Mouse (Mus musculus) lung, postnatal 25 days (tissue): ENCODE measurements around the gene Gm13696.
"Not testable (repeated sequence)": the region's sequence is repeated elsewhere in the genome, so short reads cannot be mapped to it uniquely, and the experiment has no call there.

Experiments used
- DNase-seq: peaks from one replicate; pipeline ENCODE4 v3.0.0; 2022; ENCODE audit warnings: low spot score

Gm13696 gene

GRCm38 (mm10) chr2:83972823-83973222 is at the start of gene Gm13696:
Gm13696 (plus strand) TSS chr2:83973123.
- not testable (repeated sequence) for DNase-seq

DNA sequence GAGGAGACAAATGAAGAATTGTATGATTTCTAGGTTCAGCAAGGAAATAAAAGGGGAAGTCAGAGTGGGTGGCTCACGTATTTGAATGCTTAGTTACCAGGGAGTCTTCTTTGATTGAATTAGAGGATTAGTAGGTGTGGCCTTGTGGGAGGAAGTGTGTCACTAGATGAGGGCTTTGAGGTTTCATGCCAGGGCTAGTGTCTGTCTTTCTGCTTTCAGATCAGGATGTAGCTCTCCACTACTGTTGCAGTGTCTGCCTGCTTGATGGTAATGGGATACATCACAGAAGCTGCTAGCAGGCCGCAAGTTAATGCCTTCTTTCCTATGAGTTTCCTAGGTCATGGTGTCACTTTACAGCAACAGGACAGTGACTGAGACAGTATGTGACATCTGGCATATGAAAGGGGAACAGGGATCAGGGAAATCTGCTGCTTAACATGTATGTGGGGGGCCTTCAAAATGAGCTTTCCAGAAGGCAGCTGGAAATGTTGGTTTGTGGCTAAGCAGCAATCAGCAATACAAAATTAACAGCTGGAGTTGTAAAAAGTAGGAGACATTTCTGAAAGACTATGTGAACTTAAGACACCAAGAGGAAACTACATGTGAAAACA is 43.3 kb upstream of the Gm13696 start:
- DNase-seq = peak; percentile 2

DNA sequence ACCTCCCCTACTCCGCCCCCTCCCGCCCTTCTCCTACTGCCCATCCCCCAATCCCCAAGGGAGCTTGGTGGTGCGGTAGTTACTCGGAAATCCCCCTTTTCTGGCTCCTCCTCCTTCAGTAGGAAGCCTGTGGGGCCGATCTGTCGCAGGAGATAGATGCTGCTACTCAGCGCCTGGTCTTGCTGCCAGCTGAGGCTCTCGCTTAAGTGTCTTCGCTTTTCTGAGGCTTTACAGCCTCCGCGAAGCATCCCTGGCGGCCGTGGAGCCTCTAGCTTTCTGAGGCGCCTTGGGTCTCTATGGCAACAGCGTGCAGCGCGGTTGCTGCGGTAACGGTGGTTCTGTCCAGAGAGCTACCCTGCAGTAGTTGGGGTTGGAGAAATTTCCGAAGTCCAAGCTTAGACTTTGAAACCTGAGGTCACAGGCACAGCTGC is 32.0 kb upstream of the Gm13696 start, which contains the start of gene Zswim2:
Gene Zswim2, minus strand, starts transcription at position 298 of the 431 bp plus-strand sequence.
- no peak for DNase-seq

GRCm38 (mm10) chr2:83941378-83941777 is 31.5 kb upstream of the Gm13696 start:
- DNase-seq = no peak

DNA sequence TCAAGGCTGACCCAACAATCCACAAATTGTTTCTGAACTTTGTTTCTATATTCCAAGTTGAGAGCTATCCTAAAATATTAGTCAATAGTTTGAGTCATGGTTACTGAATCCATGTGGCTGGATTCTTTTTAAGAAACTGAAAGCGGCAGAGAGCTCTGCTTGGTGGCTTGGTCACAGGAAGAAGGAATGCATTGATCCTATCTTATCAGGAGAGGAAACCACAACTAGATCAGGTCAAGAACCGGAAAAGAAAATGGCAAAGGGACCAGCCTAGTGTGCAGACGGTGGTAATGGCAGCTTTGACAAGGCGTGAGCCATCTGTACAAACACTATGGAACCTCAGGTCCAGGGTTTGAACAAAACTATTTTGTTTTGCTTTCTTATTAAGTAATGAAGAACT is 31.1 kb upstream of the Gm13696 start:
- DNase-seq = no peak

DNA sequence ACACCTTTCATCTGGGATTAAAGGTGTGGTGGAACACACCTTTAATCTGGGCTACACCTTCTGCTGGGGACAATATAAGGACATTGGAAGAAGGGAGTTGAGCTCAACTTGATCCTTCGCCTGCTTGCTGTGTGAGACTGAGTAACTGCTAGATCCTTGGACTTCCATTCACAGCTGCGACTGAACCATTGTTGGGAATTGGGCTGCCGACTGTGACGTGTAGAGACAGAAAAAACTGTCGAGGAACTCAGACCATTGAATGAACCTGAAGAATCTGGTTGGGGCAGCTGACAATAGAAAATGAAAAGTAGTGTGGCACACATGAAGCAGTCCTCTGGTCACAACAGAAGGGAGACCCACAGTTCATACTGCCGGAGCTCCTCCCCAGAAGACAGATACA is 17.5 kb upstream of the Gm13696 start, which contains the start of gene Gm13698:
Gene Gm13698, plus strand, starts transcription at position 301 of the 400 bp plus-strand sequence.
- not testable (repeated sequence) for DNase-seq

GRCm38 (mm10) chr2:83961203-83961602 is 11.7 kb upstream of the Gm13696 start, which contains the start of gene Gm13693:
Gm13693 (plus strand) TSS chr2:83961503.
- not testable (repeated sequence) for DNase-seq

DNA sequence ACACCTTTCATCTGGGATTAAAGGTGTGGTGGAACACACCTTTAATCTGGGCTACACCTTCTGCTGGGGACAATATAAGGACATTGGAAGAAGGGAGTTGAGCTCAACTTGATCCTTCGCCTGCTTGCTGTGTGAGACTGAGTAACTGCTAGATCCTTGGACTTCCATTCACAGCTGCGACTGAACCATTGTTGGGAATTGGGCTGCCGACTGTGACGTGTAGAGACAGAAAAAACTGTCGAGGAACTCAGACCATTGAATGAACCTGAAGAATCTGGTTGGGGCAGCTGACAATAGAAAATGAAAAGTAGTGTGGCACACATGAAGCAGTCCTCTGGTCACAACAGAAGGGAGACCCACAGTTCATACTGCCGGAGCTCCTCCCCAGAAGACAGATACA is 5.9 kb upstream of the Gm13696 start, which contains the start of gene Gm13695:
Gene Gm13695, plus strand, starts transcription at position 301 of the 400 bp plus-strand sequence.
- not testable (repeated sequence) for DNase-seq

GRCm38 (mm10) chr2:83978633-83979032 is 5.7 kb downstream of the Gm13696 start, which contains the start of gene Gm13694:
Gm13694 (plus strand) TSS chr2:83978933.
- not testable (repeated sequence) for DNase-seq

- not testable (repeated sequence) for DNase-seq
These were observed 11.5 kb downstream of the Gm13696 start, which contains the start of gene Gm13697 for GRCm38 (mm10) chr2:83984443-83984842. Gm13697 (plus strand) TSS chr2:83984743.

DNA sequence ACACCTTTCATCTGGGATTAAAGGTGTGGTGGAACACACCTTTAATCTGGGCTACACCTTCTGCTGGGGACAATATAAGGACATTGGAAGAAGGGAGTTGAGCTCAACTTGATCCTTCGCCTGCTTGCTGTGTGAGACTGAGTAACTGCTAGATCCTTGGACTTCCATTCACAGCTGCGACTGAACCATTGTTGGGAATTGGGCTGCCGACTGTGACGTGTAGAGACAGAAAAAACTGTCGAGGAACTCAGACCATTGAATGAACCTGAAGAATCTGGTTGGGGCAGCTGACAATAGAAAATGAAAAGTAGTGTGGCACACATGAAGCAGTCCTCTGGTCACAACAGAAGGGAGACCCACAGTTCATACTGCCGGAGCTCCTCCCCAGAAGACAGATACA is 17.3 kb downstream of the Gm13696 start, which contains the start of gene Gm13691:
Gene Gm13691, plus strand, starts transcription at position 301 of the 400 bp plus-strand sequence.
- DNase-seq = not testable (repeated sequence)

- peak; percentile 24 for DNase-seq
These were observed 20.8 kb downstream of the Gm13696 start for GRCm38 (mm10) chr2:83993639-83994255.

DNA sequence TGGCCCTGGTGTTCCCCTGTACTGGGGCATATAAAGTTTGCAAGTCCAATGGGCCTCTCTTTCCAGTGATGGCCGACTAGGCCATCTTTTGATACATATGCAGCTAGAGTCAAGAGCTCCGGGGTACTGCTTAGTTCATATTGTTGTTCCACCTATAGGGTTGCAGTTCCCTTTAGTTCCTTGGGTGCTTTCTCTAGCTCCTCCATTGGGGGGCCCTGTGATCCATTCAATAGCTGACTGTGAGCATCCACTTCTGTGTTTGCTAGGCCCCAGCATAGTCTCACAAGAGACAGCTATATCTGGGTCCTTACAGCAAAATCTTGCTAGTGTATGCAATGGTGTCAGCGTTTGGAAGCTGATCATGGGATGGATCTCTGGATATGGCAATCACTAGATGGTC is 21.6 kb downstream of the Gm13696 start:
- DNase-seq = not testable (repeated sequence)

- DNase-seq = no peak
These were observed 36.0 kb downstream of the Gm13696 start for GRCm38 (mm10) chr2:84008913-84009312.

- DNase-seq = no peak
These were observed 36.9 kb downstream of the Gm13696 start for GRCm38 (mm10) chr2:84009818-84010217.

DNA sequence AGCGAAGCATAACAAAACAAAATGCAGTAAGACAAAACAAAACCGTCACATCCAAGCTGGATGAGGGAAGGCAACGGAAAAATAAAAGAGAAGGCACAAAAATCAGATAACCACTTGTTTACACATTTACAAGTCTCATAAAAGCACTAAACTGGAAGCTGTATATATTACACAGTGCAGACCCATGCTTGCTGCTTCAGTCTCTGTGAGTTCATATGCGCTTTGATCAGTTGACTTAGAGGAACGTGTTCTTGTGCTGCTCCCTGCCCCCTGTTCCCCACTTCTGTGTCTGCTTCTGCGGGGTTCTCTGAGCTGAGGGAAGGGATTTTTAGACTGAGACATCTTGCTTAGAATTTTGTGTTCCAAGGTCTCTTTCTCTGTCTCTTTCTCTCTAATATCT is 41.6 kb downstream of the Gm13696 start:
- DNase-seq = no peak

DNA sequence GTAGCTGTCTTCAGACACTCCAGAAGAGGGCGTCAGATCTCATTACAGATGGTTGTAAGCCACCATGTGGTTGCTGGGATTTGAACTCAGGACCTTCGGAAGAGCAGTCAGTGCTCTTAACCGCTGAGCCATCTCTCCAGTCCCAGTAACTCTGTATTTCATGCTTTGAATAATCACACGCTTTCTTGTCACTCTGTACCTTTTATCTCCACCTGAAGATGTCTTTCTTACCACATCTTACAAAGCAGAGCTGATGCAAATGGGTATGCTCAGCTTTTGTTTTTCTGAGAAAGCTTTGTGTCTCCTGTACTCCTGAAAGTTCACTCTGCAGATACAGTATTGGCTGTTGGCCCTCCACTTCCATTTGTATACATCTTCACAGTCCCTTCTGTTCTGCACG is 43.4 kb downstream of the Gm13696 start:
- DNase-seq = not testable (repeated sequence)

- no peak for DNase-seq
These were observed 45.4 kb downstream of the Gm13696 start for GRCm38 (mm10) chr2:84018330-84018729.

DNA sequence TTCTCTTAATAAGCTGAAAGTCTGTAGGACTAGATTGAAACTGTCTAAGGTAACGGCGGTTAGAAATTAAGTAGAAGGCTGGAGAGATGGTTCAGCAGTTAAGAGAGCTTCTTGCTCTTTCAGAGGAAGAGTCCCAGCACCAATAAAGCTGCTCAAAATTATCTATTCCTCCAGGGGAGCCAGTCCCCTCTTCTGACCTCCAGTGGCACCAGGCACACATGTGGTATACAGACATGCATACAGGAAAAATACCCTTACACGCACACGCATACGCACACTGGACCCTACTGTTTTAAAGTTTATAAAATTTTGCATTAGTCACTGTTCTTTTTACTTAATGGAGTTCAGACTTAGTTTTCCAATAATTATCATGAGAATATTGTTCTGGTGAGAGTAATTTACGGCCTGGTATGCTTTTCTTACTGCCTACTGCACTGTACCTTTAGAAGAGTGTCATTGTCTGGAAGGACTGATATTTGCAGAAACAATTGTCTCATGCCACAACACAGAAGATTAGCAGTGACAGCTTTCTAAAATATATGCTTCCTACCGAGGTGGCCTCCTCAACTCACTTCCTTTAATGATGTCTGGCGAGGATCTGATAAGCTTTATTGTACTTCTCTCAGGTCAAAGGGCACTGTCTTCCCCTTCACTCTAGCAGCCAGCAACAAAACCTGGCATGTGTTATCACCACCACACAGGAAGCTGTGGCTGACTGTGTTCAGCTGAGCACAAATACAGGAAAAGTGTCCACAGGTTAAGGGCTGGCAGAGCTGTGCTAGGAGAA is 46.8 kb downstream of the Gm13696 start:
- DNase-seq = peak; percentile 72

- DNase-seq = no peak
These were observed 49.0 kb downstream of the Gm13696 start for GRCm38 (mm10) chr2:84021930-84022329.

- peak; percentile 75 for DNase-seq
These were observed 50.0 kb downstream of the Gm13696 start for GRCm38 (mm10) chr2:84022905-84023304.

DNA sequence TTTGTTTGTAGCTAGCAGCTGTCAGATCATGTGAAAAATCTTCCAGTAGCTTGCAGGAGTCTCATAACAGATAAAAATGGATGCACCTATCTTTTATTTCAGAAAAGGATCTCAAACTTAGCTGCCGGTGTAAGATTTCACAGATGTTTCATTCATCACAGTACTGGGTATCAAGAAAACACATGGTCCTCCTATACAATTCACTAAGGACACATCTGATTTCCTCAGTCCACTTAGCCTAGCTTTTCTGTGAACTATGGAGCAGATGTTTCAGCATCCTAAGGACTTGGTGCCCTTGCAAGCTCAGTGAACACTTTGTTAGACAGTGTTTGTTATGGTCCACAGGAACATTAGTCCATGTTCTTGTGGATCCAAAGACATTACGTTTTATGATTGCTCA is 50.4 kb downstream of the Gm13696 start:
- no peak for DNase-seq
